Mouse (Mus musculus) fat pad, adult 2 months (tissue): Measurements from ENCODE around the gene 5430403G16Rik.
"Not testable (repeated sequence)": the region's sequence is repeated elsewhere in the genome, so short reads cannot be mapped to it uniquely, and the experiment has no call there.

Source experiments
- DNase-seq: peaks from one replicate; pipeline ENCODE4 v3.0.0-alpha.2; 2011; ENCODE audit warnings: low read depth, low spot score; ENCODE audit errors: extremely low read depth

5430403G16Rik gene

GRCm38 (mm10) chr5:109690537-109691201 lies at the start of gene 5430403G16Rik:
TSS of gene 5430403G16Rik (minus strand) at chr5:109691041.
- peak; percentile 64 for DNase-seq

DNA sequence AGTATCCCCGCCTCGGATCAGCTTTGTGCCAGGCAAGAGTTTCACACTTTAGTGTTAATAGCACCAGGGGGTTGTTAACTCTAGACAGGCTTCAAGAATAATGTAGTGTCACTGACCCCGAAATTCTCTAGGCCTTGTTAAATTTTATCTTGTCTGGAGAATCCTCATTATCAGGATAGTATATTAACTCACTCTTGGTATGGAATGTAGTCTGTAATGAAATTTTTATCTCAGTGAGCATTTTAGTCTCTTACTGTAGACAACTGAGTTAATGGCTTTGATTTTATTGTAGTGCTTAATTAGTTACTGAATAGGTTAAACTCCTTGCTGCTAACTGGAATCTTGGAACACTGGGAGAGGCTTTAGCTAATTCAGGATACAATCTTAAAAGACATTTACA lies 26.5 kb upstream of the 5430403G16Rik start:
- DNase-seq: not testable (repeated sequence)

- not testable (repeated sequence) for DNase-seq
These were observed 544 bp upstream of the 5430403G16Rik start for GRCm38 (mm10) chr5:109691205-109691965.

- DNase-seq: no peak
These were observed 7.9 kb downstream of the 5430403G16Rik start for GRCm38 (mm10) chr5:109682921-109683320.
